Mouse (Mus musculus) kidney, adult 2 months (tissue): Measurements from ENCODE around the gene C9. TPM values are rescaled to one million over a fixed set of nuclear protein-coding genes. Genes with fewer than 3 reads are reported as not detected.

Source experiments
- DNase-seq: peaks from one replicate; pipeline ENCODE4 v3.0.0; 2021
- H3K27ac ChIP-seq: fragments of 200-500 bp; 2 replicates; pipeline ENCODE4 v1.5.1; 2012; ENCODE audit warnings: low read depth, low read length, control low read depth, inconsistent platforms; ENCODE audit not compliant: insufficient read depth
- H3K27me3 ChIP-seq: fragments of 200-500 bp; replicated peaks from 2 replicates; pipeline ENCODE4 v1.6.1; 2012; ENCODE audit warnings: mild to moderate bottlenecking, moderate library complexity, low read length, inconsistent platforms; ENCODE audit not compliant: control insufficient read depth, insufficient read depth
- H3K36me3 ChIP-seq: fragments of 200-500 bp; 2 replicates; pipeline ENCODE4 v1.6.1; 2012; ENCODE audit warnings: mild to moderate bottlenecking, moderate library complexity, low read length, inconsistent platforms; ENCODE audit not compliant: control insufficient read depth, insufficient read depth
- H3K4me1 ChIP-seq: fragments of 200-500 bp; 2 replicates; pipeline ENCODE4 v1.6.1; 2011; ENCODE audit warnings: low read length; ENCODE audit not compliant: control insufficient read depth, insufficient read depth
- H3K4me3 ChIP-seq: fragments of 200-500 bp; 2 replicates; pipeline ENCODE4 v1.5.1; 2011; ENCODE audit warnings: mild to moderate bottlenecking, low read depth, low read length, control low read depth; ENCODE audit not compliant: insufficient read depth
- CTCF ChIP-seq: fragments of 200-500 bp; conservative IDR thresholded peaks from 2 replicates; pipeline ENCODE4 v1.5.1; 2011; ENCODE audit warnings: low read depth, mild to moderate bottlenecking, control low read depth, low read length, moderate library complexity, mixed read lengths; ENCODE audit not compliant: insufficient read depth, insufficient read length
- POLR2A ChIP-seq: fragments of 200-500 bp; IDR thresholded peaks from one replicate; pipeline ENCODE4 v1.6.1; 2011; ENCODE audit warnings: low read depth, low read length, control low read depth
- WGBS: fragments of 180-500 bp; shearing (Covaris S2); methylation state at CpG from one replicate; pipeline ENCODE4 v1.1.7; 2018; 5-methylcytosine and 5-hydroxymethylcytosine counted together
- polyA plus RNA-seq: library from polyadenylated mRNA; depleted of rRNA; stranded (reverse); fragments of >200 nt; gene quantifications from 2 replicates; pipeline ENCODE4 v1.2.3, GENCODE M21; 2012

Gene C9
- polyA plus RNA-seq, 1 experiment, result not detected

GRCm38 (mm10) chr15:6466995-6467394 is 21.9 kb downstream of the C9 start:
- Histone ChIP-seq H3K4me3 (no peak overlapping the region), H3K36me3 (no peaks in the 10 kb centered on the region), H3K27me3 (no peaks in the 10 kb centered on the region), H3K27ac (no peak overlapping the region), H3K4me1 (no peaks in the 10 kb centered on the region)
- no peak for TF ChIP-seq CTCF
- no peak for TF ChIP-seq POLR2A
- 86% methylated on average over 10 of the region's 10 CpGs for WGBS
- DNase-seq, result no peak

GRCm38 (mm10) chr15:6468845-6469244 is 23.7 kb downstream of the C9 start:
- Histone ChIP-seq H3K4me1 (no peaks in the 10 kb centered on the region), H3K27me3 (no peaks in the 10 kb centered on the region), H3K36me3 (no peaks in the 10 kb centered on the region), H3K4me3 (no peak overlapping the region), H3K27ac (no peak overlapping the region)
- no peak for DNase-seq
- TF ChIP-seq CTCF (no peak), POLR2A (no peak)
- 95% methylated on average over 1 of the region's 1 CpGs for WGBS

- H3K4me1 ChIP-seq, result no peaks in the 10 kb centered on the region
- DNase-seq, result no peak
- H3K27ac ChIP-seq, result no peak overlapping the region
- no peaks in the 10 kb centered on the region for H3K36me3 ChIP-seq
- no peaks in the 10 kb centered on the region for H3K27me3 ChIP-seq
- WGBS, result 68% methylated on average over 3 of the region's 3 CpGs
- no peak for TF ChIP-seq POLR2A
- TF ChIP-seq CTCF, result no peak
- no peak overlapping the region for H3K4me3 ChIP-seq
These were observed 24.3 kb downstream of the C9 start for GRCm38 (mm10) chr15:6469384-6469783.

- DNase-seq, result no peak
- TF ChIP-seq POLR2A, result no peak
- no peak for TF ChIP-seq CTCF
- Histone ChIP-seq H3K4me3 (no peak overlapping the region), H3K27me3 (no peaks in the 10 kb centered on the region), H3K27ac (no peak overlapping the region), H3K36me3 (no peaks in the 10 kb centered on the region), H3K4me1 (no peaks in the 10 kb centered on the region)
- WGBS, result 46% methylated on average over 3 of the region's 3 CpGs
These were observed 38.4 kb downstream of the C9 start for GRCm38 (mm10) chr15:6483561-6483960.

- Histone ChIP-seq H3K4me3 (no peak overlapping the region), H3K27ac (no peak overlapping the region), H3K4me1 (no peaks in the 10 kb centered on the region), H3K27me3 (no peaks in the 10 kb centered on the region), H3K36me3 (no peaks in the 10 kb centered on the region)
- WGBS, result 88% methylated on average over 2 of the region's 2 CpGs
- TF ChIP-seq CTCF (no peak), POLR2A (no peak)
- DNase-seq, result no peak
These were observed 47.3 kb downstream of the C9 start for GRCm38 (mm10) chr15:6492386-6492785.

GRCm38 (mm10) chr15:6498396-6499070 is 53.4 kb downstream of the C9 start:
- Histone ChIP-seq H3K27me3 (no peaks in the 10 kb centered on the region), H3K27ac (no peak overlapping the region), H3K36me3 (no peaks in the 10 kb centered on the region), H3K4me1 (no peaks in the 10 kb centered on the region), H3K4me3 (no peak overlapping the region)
- no peak for DNase-seq
- 73% methylated on average over 10 of the region's 10 CpGs for WGBS
- no peak for TF ChIP-seq CTCF
- TF ChIP-seq POLR2A, result no peak

- DNase-seq, result peak; percentile 50
- no peaks in the 10 kb centered on the region for H3K36me3 ChIP-seq
These were observed 55.7 kb downstream of the C9 start for GRCm38 (mm10) chr15:6500787-6501186.

More at GRCm38 (mm10) chr15:6500787-6501186, 55.7 kb downstream of the C9 start:
- TF ChIP-seq CTCF (no peak), POLR2A (no peak)
- no peaks in the 10 kb centered on the region for H3K4me1 ChIP-seq
- 4% methylated on average over 1 of the region's 1 CpGs for WGBS
- no peaks in the 10 kb centered on the region for H3K27me3 ChIP-seq
- no peak overlapping the region for H3K4me3 ChIP-seq
- H3K27ac ChIP-seq, result no peak overlapping the region
